Mouse (Mus musculus) 3134 (cell line): ENCODE data around the gene Glp2r.

Experiments used
- DNase-seq: peaks from one replicate; pipeline ENCODE4 v3.0.0-alpha.2; 2011; ENCODE audit warnings: low spot score; ENCODE audit not compliant: insufficient read length; ENCODE audit errors: extremely low read depth

Glp2r gene

DNA sequence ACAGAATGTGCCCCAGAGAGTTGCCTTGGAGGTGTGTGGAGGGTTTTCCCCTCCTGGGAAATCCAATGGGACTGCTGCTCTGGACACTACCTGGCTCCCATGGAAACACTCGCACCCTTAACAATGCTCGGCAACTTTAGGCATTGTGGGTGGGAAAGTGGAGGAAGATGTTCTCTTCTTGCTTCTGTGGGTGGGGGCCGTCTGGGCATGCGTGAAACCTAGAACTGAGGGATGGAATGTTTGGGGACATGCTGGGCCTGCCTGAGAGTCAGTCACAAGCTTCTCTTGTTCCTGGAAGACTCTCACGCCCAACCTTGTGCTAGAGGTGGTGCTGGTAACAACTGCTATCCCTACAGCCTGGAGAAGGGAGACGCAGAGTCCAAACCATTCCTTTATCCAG lies 106.0 kb downstream of the Glp2r start:
- DNase-seq, result no peak

DNA sequence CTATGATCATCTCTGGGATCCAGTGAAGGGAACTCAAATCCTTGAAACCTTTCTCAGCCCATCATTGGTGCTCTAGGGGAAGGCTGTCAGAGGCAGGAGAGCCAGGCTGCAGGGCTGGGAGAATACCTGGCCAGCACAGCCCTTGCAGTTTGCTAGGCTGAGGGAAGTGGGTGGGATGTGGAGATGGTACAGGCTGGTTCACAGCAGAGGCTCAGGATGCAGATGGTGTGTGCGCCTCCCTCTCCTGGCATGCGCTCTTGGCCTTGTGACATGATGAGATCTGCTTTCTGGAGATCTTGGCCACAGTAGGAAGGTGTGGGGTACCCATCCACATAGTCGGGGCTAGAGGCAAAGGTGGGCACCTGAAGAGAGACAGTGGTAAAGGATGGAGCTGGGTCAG lies 106.7 kb downstream of the Glp2r start:
- DNase-seq, result no peak

DNA sequence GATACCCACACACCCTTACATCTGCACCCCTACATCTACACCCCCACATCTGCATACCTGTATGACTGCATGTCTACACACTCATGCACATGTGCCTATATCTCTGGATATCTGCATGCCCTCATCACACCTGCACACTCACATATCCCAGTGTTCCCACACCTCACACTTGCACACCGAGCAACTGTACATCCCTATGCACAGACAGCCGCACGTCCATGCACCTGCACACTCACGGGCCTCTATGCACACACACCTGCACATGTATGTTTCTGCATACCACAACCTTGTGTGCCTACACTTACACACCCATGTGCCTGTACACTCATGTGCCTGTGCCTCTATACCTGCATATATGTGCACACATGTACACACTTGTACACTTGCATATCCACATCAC lies 107.5 kb downstream of the Glp2r start:
- no peak for DNase-seq

DNA sequence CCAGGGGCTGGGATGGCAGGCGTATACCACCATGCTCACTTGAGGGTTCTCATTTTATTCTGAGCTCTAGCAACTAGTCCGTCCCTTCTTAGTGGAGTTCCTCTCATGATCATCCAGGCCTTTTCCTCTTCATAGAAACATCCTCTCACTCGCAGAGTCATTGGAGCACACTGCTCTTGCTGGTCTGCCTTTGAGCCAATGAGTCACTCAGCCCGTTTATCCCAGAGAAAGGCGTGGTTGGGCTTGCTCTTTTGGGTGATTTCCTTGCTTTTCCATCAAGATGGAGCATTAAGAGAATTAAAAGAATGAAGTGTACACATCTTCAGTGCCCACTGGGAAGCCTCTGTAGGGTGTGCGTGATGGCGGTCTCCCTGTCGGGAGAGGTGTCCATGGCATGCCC lies 109.5 kb downstream of the Glp2r start:
- DNase-seq, result no peak

DNA sequence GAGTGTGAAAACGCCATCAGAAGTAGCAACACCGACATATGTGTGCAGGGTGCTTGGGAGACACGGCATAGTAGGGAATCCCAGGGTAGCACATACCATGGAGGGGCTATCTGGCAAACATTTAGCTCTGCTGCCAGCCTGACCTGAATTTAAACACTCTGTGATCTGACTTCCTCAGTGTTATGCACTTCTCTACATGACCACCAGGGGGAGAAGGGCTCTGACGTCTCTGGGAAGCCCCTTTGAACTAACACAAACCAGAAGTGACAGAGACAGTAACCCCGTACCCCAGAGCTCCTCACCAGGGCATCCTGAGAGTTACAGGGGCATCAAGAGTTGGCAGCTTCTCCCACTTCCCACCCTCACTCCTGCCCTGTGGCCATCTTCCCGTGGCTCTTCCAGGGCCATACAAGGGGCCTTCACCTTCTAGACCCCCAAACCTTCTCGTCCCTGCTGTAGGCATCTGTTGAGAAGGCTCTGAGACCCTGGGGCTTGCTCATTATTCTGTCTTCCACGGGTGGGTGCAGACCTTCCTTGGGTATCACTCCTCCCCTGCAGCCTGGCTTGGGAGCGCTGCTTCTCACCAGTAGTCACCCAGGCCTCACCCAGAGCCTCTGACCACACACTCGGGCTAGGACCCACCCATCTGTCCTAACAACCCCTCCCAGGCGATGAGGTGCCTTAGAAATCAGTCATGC lies 113.1 kb downstream of the Glp2r start:
- DNase-seq, result no peak

DNA sequence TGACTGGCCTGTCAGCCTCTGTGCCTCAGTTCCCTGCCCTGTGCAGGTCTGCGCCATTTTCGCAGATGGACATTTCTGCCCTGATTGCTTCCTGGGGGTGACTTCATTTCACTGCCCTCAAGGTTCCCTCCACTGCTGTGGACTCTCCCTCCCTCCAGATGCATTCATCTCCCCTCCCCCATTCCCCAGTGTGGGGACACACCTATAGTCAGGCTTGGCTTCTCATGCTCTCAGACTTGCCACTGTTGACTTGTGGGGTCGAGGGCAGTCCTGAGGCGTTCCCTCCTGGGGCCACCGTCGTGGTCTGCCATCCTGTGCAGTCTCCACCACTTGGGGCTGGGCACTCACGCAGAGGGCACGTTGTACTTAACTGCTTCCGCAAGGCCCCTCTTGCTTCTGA lies 114.1 kb downstream of the Glp2r start:
- DNase-seq, result no peak

DNA sequence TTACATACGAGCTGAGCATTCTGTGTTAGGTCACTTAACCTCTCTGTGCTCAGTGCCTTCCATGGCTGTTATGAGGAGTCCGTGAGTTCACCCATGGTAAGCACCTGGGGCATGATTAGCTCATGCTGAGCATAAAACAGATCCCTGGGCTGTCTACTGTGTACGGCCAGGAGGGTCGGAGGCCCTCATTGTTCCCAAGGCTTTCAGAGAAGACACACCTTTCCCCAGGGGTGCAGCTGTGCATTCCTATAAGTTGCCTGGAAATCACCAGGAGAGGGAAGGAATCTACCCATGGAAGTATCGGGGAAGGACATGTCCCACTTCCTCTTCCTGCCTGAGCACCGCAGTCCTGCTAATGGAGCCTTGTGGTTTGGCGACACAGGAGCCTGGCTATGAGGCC lies 114.6 kb downstream of the Glp2r start:
- DNase-seq, result no peak

DNA sequence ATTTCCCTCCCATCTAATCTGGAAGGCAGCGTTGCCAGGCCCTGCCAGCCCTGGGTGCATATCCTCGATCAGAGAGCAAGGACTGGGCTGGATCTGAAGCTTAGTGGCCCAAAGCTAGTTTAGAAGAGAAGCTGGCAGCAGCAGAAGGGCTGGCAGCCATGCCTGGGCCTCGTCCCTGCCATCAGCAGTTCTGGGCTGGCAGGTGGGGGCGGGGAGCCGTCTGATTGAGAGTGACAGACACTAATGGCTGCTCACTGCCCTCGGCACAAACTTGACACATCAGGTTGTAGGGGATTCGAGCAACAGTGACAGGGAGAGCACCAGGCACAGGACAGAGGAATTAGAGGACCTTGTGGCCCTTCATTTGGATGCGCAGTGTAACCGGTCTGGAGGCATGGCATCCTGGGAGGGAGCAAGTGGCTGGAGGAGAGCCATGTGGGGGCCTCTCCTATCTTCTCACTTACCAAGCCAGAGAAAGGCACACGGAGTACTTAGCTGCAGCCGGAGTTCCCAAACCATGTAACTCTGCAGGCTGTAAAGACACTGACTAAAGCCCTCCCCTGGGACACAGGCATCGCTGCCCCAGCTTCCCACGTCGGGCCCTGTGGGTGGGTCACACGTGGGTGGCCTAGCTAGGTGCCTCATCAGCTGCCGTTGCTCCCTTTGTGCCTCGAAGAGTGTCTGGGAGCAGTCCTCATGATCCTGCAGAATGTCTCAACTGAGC lies 115.6 kb downstream of the Glp2r start:
- DNase-seq, result no peak

DNA sequence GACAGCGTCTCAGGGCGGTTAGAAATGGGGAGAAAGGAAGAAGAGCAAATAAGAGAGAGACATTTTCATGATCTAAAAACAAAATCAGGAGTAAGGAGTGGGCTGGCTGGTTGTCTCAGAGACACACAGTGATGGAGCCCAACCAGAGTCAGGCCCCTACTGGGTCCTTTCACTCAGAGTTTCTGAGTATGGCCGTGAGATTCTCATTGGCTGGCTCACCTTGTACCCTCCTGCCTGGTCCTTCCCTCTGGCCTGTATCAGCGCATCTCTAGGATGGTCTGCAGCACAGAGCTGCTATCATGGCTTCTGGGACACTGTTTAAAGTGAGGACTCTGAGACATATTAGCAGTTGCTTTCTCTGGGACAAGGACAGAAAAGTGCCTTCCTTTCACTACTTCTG lies 116.4 kb downstream of the Glp2r start:
- no peak for DNase-seq

DNA sequence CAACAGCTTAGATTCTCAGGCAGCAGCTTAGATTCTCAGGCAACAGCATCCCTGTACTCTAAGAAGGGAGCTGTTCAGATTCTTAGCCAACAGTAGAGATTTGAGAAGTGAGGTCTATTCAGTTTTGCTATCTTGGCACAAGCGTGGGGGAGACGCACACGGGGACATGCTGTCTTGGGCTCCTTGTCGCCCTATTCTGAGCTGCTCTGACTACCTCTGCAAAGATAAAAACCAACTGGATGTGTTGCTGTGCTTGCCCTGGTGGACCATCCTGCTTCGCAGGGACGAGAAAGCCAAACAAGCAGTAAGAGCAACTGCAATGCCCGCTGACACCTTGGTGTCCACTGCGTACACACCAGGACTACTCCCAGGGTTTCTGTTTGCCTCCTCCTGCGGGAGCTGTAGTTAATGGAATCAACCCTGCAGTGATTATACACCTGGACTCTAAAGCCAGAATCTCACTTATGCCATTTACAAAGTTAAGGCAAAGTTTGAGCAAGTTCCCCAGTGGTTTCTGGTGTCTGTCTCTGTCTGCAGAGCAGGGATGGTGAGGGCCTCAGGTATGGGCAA lies 117.3 kb downstream of the Glp2r start:
- DNase-seq, result no peak

DNA sequence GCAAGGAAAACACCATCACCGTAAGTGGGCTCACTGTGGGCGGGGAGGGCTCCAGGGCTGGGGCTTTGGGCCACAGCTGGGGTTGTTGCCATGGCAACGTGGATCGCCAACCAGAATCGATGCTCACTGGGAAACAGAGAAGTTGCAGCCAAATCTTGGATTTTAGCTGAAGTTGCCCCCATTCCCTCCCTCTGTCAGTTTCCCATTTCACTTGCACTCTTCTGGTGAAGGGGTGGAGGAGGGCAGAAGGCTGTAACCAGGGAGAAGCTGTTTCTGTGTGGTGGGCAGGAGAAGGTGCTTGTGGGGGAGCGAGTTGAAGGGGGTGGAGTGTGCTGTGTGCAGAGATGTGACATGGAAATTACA lies 118.1 kb downstream of the Glp2r start:
- DNase-seq, result no peak

DNA sequence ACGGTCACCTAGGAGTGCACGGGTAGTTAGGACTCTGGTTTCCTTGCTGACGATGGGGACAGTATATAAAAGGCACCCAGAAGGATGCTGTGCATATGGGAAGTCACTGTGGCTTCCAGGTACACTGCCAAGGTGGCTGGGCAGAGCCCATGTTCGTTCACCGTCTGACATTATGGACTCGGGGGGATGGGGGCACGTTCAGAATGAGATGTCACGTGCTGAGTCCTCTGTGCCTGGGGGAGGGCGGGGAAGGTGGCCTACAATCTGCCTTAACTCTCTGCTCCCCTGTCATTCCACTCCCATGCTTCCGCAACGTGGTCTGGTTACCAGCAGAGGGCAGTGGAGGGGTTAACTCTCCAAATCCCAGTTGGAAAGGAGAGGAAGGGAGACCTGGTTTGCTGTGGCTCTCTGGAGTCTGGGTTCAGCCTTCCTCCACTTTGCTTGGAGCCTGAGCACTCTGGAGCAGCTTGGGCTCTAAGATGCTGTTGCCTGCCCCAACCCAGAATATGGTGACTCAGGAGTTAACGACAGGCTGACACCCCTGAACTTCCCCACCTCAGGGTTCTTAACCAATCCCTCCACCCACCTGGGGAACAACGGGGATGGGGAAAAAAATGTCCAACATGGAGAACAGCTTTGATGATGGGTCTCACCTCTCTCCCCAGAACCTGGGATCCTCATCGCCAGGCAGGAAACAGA lies 118.6 kb downstream of the Glp2r start:
- DNase-seq, result no peak

DNA sequence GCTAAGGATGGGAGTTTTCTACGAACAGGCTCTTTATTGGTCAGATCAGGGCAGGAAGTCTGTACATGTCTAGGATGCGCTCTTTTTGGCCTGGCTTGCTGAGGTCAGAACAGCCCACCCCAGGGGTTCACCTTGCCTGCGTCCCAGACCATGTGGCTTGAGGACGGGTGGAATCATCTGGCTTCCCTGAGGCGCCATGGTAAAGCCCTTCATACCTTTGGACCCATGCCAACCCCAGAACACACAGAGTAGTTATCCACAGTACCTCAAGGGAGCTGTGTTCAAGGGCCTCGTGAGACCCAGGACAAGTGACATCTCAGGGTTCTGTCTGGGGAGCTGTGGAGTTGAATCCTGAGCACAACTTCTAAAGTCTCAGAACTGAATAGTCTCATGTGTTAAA lies 119.2 kb downstream of the Glp2r start:
- DNase-seq, result no peak

DNA sequence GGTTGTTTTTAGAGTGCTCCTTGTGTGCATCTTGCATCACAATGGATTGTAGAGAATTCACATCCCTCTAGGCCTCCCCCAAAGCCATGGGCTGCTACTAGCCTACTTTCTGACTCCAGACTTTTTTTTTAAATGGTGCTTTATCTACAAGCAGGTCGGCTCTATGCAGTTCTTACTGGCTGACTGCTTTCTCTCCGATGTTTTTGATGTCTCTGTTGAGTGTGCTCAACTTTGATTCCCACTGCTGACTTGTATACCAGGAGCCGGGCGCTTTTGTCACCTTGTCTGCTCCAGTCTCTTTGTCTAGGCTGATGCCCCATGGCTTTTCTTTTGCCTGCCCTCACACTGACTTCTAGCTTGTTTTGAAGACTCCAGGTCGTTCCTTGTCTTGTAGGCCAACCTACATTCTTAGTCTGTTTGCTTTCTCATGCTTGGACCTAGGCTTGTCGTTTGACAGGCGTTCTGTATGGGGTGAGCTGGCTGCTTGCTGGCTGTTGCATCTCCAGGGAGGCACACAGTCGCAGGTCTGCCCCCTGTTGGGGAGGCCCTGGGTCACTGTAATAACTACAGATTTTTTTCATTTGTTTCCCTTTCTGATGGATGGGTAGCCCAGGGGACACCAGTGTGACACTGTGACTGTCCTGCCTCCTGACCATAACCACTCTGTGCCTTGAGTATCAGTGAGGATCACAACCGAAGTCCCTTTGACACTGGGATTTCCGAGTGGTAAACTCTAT lies 120.8 kb downstream of the Glp2r start:
- no peak for DNase-seq

DNA sequence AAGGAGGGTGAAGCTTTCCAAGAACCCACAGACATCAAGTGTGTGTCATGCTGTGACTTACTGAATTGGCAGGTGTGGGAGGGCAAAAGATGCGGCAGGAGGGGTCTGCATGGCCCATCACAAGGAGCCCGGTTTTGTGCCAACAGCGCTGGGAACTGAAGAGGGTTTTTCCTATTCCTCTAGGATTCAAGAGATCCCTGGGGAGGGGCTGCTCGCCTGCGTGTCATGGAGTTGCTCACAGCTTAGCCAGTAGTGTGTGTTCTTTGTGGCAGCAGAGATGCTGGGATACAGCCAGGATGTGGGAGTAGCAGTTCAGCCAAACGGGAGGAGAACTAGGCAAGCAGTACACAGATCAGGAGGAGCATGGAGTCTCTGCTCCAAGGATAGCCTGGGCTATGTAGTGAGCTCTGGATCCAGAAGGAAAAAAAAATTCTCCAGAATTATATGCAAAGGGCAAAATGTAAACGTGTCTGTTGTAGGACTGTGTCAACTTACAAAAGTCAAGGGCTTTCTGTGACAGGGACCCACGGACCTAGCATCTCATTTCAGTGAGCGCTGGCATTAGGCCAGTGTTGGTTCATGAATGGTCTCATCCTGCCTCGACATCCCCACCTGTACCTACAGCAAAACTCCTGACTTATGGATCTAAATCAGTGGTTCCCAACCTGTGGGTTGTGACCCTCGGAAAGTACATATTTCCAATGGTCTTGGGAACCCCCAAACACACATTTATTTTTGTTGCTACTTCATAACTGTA lies 122.1 kb downstream of the Glp2r start:
- DNase-seq, result no peak

DNA sequence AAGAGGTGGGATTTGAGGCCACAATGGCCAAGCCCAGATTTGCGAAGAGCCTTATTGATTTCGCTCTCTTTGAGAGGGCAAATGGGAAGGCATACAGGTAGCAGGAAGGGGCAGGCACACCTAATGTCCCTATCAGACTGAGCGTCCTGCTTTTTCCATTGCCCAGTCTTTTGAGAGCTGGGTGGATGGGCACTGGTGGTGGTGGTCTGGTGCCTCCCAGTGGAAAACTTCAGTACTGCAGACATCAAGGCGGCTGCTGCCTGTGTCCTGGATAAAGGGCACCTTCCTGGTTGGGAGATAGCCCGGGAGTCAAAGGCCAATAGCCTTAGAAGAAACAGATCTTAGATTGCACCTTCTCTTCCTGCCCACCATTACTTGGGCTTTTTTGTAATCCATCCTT lies 123.2 kb downstream of the Glp2r start:
- no peak for DNase-seq

DNA sequence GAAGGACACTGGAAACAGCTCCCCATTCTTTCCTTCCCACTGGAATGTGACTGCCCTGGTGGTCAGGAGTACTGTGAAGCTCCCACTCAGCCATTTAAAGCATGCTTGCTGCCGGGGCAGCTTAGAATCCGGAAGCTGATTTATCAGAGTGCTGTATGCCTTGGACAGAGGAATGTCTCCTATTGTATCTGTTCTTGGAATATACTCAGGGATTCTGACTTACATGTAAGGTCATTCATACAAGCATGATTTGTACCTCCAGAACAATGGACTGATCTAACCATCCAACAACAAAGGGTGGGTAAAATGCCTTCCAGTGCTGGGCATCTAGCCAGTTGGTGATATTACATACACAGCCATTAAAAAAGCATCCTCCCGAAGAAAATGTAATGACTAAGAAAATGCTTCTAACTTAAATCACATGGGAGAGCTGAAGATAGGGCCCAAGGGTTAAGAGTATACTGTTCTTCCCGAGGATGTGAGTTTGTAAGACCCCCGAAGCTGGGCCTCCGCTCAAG lies 126.3 kb downstream of the Glp2r start:
- no peak for DNase-seq

DNA sequence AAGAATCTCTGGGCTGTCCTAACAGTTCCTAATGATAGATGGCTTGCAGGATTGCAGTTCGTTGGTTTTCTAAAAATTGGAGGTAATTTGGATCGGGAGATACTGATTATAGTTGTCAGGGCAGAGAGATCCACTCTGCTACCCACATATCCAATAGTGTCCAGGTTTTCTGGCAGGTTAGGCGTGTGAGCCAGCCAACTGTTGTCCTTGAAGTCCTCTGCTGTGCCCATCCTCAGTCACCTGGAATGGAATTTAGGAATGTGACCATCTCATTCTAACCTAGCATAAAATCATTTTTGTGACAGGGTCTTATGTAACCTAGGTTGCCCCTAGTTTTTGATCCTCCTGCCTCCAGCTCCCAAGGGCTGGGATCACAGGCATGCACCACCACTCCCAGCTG lies 127.5 kb downstream of the Glp2r start:
- no peak for DNase-seq

DNA sequence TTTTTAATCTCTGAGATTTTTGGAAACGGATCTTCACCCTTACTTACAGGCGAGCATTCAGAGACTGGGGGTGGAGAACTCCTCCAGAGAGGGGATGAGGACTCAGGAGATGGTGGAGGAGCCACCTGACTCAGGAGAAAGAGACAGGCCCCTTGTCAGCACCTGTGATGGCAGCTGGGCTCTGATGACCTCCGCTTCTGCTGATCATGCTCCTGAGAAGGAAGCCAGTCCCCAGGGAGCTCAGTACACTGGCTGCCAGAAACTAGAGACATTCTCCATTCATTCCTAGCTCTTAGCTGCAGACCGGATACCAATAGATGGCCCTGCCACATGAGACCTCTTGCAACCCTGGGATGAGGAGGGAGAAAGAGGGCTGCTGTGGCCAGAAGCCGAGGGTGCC lies 128.1 kb downstream of the Glp2r start:
- DNase-seq, result no peak

DNA sequence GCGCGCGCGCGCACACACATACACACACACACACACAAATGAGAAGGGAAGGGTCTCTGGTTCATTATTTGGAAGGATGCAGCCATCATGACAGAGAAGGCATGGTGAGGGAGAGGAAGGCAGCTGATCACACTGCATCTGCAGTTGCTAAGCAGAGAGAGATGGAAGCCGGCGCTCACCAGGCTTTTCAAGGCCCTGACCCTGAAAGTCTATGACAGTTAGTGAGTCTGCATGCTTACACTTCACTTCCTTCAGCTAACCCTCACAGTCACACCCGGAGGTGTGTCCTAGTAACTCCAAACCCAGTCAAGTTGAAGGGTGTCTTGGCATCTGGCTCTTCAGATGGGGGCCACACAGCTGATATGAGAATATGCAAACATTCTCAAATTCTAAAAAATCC lies 128.5 kb downstream of the Glp2r start:
- no peak for DNase-seq
